Comparison of ENCODE assay signal across 19 mouse cellular contexts in the genomic region with DNA sequence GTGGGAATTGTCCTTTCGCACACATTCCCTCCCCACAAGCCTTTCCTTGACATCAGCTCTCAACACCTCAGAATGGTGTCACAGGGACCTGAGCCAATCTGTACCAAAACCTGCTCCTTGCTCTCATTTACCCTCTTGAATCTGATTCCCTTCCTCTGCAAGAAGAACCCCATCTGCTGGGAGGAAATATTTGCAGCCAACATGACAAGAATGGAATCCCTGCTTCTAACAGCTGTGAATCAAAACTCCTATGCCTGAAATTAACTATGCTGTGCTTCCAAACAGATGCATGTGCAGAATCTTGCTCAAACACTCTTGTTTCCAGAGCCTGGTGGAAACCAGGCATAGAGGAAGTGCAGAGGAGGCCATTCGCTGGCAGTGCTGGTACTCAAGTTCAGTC.
DNase-seq lines count a peak whose midpoint lies in the region; ATAC-seq and TF ChIP-seq lines count a peak whose summit lies in the region.
"Had no signal": no experiment of that assay in that cellular context is flagged by ENCODE, and none has a peak within 500 bp of the region (broad histone marks: within the 10 kb centered on the region; RNA-seq: fewer than 3 reads in every experiment).

No protein-coding gene starts in this region.

- H3K27me3 ChIP-seq in embryonic facial prominence, embryonic 14.5 days (replicated peaks; ENCODE audit: control insufficient read depth, insufficient read depth, low read length) = no peaks in the 10 kb centered on the region
- no peaks in the 10 kb centered on the region for H3K27me3 ChIP-seq in embryonic facial prominence, embryonic 10.5 days (replicated peaks; ENCODE audit: low read depth, poor library complexity, severe bottlenecking)
- no peaks in the 10 kb centered on the region for H3K27me3 ChIP-seq in midbrain, postnatal 0 days (ENCODE audit: insufficient read depth, low read length)
- H3K27me3 ChIP-seq in midbrain, embryonic 13.5 days = no peaks in the 10 kb centered on the region
- H3K27me3 ChIP-seq in hindbrain, embryonic 12.5 days = no peaks in the 10 kb centered on the region
- H3K27me3 ChIP-seq: limb, embryonic 13.5 days; midbrain, embryonic 12.5 days; stomach, embryonic 15.5 days had no signal

- H3K4me3 ChIP-seq in embryonic facial prominence, embryonic 14.5 days (ENCODE audit: low read depth, low read length) = no peak overlapping the region
- H3K4me3 ChIP-seq in embryonic facial prominence, embryonic 10.5 days = no peak overlapping the region
- H3K4me3 ChIP-seq in midbrain, postnatal 0 days (ENCODE audit: low read depth, low read length) = no peak overlapping the region
- no peak overlapping the region for H3K4me3 ChIP-seq in midbrain, embryonic 13.5 days (replicated peaks)
- no peak overlapping the region for H3K4me3 ChIP-seq in hindbrain, embryonic 12.5 days
- H3K4me3 ChIP-seq: erythroblast, embryonic 14.5 days; heart, adult 2 months; limb, embryonic 13.5 days; midbrain, embryonic 12.5 days; stomach, embryonic 15.5 days had no signal

- H3K9ac ChIP-seq in embryonic facial prominence, embryonic 14.5 days (ENCODE audit: low read depth, low read length) = no peak overlapping the region
- no peak overlapping the region for H3K9ac ChIP-seq in midbrain, postnatal 0 days (replicated peaks; ENCODE audit: low read length, poor library complexity, severe bottlenecking)
- H3K9ac ChIP-seq in midbrain, embryonic 13.5 days (replicated peaks) = no peak overlapping the region
- H3K9ac ChIP-seq in hindbrain, embryonic 12.5 days = no peak overlapping the region
- H3K9ac ChIP-seq: limb, embryonic 13.5 days; liver, postnatal 0 days; midbrain, embryonic 12.5 days; stomach, embryonic 15.5 days had no signal

- ATAC-seq in embryonic facial prominence, embryonic 14.5 days (ENCODE audit: low read depth) = no peak
- no peak for ATAC-seq in midbrain, postnatal 0 days (ENCODE audit: low FRiP score)
- no peak for ATAC-seq in midbrain, embryonic 13.5 days
- ATAC-seq in hindbrain, embryonic 12.5 days (ENCODE audit: low FRiP score) = no peak
- ATAC-seq: liver, postnatal 0 days had no signal

- no peaks in the 10 kb centered on the region for H3K9me3 ChIP-seq in embryonic facial prominence, embryonic 14.5 days (ENCODE audit: control insufficient read depth, low read length)
- no peaks in the 10 kb centered on the region for H3K9me3 ChIP-seq in embryonic facial prominence, embryonic 10.5 days
- H3K9me3 ChIP-seq in midbrain, postnatal 0 days (ENCODE audit: low read length) = no peaks in the 10 kb centered on the region
- H3K9me3 ChIP-seq in midbrain, embryonic 13.5 days = no peaks in the 10 kb centered on the region
- H3K9me3 ChIP-seq in hindbrain, embryonic 12.5 days (replicated peaks) = no peaks in the 10 kb centered on the region
- H3K9me3 ChIP-seq: limb, embryonic 13.5 days; midbrain, embryonic 12.5 days; stomach, embryonic 15.5 days had no signal

- no peaks in the 10 kb centered on the region for H3K4me1 ChIP-seq in embryonic facial prominence, embryonic 14.5 days (ENCODE audit: control insufficient read depth, insufficient read depth, low read length)
- H3K4me1 ChIP-seq in embryonic facial prominence, embryonic 10.5 days = no peaks in the 10 kb centered on the region
- no peaks in the 10 kb centered on the region for H3K4me1 ChIP-seq in midbrain, postnatal 0 days (ENCODE audit: insufficient read depth, low read length)
- no peaks in the 10 kb centered on the region for H3K4me1 ChIP-seq in midbrain, embryonic 13.5 days (replicated peaks)
- no peaks in the 10 kb centered on the region for H3K4me1 ChIP-seq in hindbrain, embryonic 12.5 days
- H3K4me1 ChIP-seq: limb, embryonic 13.5 days; midbrain, embryonic 12.5 days; stomach, embryonic 15.5 days had no signal

- DNase-seq in embryonic facial prominence, embryonic 14.5 days (ENCODE audit: low spot score) = peak; percentile 29
- DNase-seq in embryonic facial prominence, embryonic 10.5 days (ENCODE audit: low spot score) = no peak
- DNase-seq in midbrain, postnatal 0 days (ENCODE audit: low spot score) = no peak
- peak; percentile 11 to 27 for DNase-seq in layer of hippocampus, postnatal 14 days (ENCODE audit: low spot score in 2 of 2)
- peak; percentile 5 for DNase-seq in right cerebral cortex, postnatal 25 days
- no peak for DNase-seq in thymus, adult 18-20 months
- DNase-seq: adrenal gland, adult 8-10 months; cerebellum, adult 9-11 months; heart, adult 2 months; kidney, adult 8-10 months; liver, postnatal 0 days; thymus, postnatal 4 days had no signal

- 87% methylated on average over 2 of the region's 2 CpGs for WGBS in embryonic facial prominence, embryonic 14.5 days
- 86% methylated on average over 2 of the region's 2 CpGs for WGBS in embryonic facial prominence, embryonic 10.5 days
- WGBS in midbrain, postnatal 0 days = 92% methylated on average over 2 of the region's 2 CpGs
- 90% methylated on average over 2 of the region's 2 CpGs for WGBS in midbrain, embryonic 13.5 days
- 74% methylated on average over 2 of the region's 2 CpGs for WGBS in hindbrain, embryonic 12.5 days

- TF ChIP-seq CTCF in midbrain, postnatal 0 days (IDR thresholded peaks at IDR 0.05) = peak; percentile 29

- no peak overlapping the region for H3K27ac ChIP-seq in embryonic facial prominence, embryonic 14.5 days (replicated peaks; ENCODE audit: low read depth, low read length)
- no peak overlapping the region for H3K27ac ChIP-seq in embryonic facial prominence, embryonic 10.5 days (replicated peaks)
- no peak overlapping the region for H3K27ac ChIP-seq in midbrain, postnatal 0 days (ENCODE audit: low read depth, low read length)
- H3K27ac ChIP-seq in midbrain, embryonic 13.5 days = no peak overlapping the region
- no peak overlapping the region for H3K27ac ChIP-seq in hindbrain, embryonic 12.5 days
- H3K27ac ChIP-seq: heart, adult 2 months; limb, embryonic 13.5 days; macrophage; midbrain, embryonic 12.5 days; stomach, embryonic 15.5 days had no signal

- H3K36me3 ChIP-seq in embryonic facial prominence, embryonic 14.5 days (ENCODE audit: control insufficient read depth, insufficient read depth, low read length) = no peaks in the 10 kb centered on the region
- H3K36me3 ChIP-seq in embryonic facial prominence, embryonic 10.5 days (replicated peaks) = no peaks in the 10 kb centered on the region
- no peaks in the 10 kb centered on the region for H3K36me3 ChIP-seq in midbrain, postnatal 0 days (ENCODE audit: insufficient read depth, low read length)
- H3K36me3 ChIP-seq in midbrain, embryonic 13.5 days = no peaks in the 10 kb centered on the region
- no peaks in the 10 kb centered on the region for H3K36me3 ChIP-seq in hindbrain, embryonic 12.5 days
- H3K36me3 ChIP-seq: limb, embryonic 13.5 days; midbrain, embryonic 12.5 days; stomach, embryonic 15.5 days had no signal

- H3K4me2 ChIP-seq in embryonic facial prominence, embryonic 14.5 days (ENCODE audit: low read depth, low read length) = no peak overlapping the region
- H3K4me2 ChIP-seq in midbrain, postnatal 0 days (ENCODE audit: low read depth, low read length, poor library complexity, severe bottlenecking) = no peak overlapping the region
- H3K4me2 ChIP-seq in midbrain, embryonic 13.5 days (replicated peaks) = no peak overlapping the region
- no peak overlapping the region for H3K4me2 ChIP-seq in hindbrain, embryonic 12.5 days (replicated peaks)
- H3K4me2 ChIP-seq: limb, embryonic 13.5 days; midbrain, embryonic 12.5 days; stomach, embryonic 15.5 days had no signal

Comparison
In these comparisons a context has a peak if more than half of its experiments do, and no peak if none do; other contexts are left out.
1. DNase-seq: peak in embryonic facial prominence, embryonic 14.5 days (single experiment), layer of hippocampus, postnatal 14 days (2 of 2) and right cerebral cortex, postnatal 25 days (single experiment); none in embryonic facial prominence, embryonic 10.5 days (single experiment), midbrain, postnatal 0 days (single experiment) and thymus, adult 18-20 months (0 of 2).